Mouse (Mus musculus): ENCODE results near the gene Nup153.

- TF ChIP-seq CTCF (IDR thresholded peaks at IDR 0.05; ENCODE audit: control insufficient read depth, insufficient read depth, low read length): no peak
- no peak for TF ChIP-seq POLR2A (IDR thresholded peaks at IDR 0.05; ENCODE audit: borderline replicate concordance, control insufficient read depth, low read depth, low read length)
Measured at GRCm38 (mm10) chr13:46742367-46742766, 14.6 kb upstream of the Nup153 start.
